8 mouse cellular contexts compared by ENCODE assay signal in the genomic region with DNA sequence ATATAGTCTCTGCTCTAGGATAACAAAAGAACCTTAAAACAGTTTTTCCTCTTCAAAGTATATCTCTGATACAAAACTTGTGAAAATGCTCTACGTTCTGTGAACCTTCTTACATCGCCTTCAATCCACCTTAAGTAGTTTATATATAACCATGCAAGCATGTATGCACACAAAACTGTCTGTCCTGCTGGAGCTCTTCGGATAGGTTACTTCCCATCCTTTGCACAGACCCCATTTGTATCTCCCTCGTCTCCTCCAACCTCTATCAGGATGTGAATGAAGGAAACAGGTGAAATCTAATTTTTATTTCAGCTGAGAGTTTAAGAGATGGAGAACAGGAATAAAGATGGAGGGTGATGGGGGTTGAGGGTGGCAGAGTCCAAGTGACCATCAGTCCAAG. TPM values are rescaled to one million over a fixed set of nuclear protein-coding genes. Genes with fewer than 3 reads are reported as not detected.
DNase-seq lines count a peak whose midpoint lies in the region; ATAC-seq lines count a peak whose summit lies in the region.

No protein-coding gene starts in this region.

- 46% methylated on average over 4 of the region's 4 CpGs for WGBS in kidney, embryonic 14.5 days
- 47% methylated on average over 4 of the region's 4 CpGs for WGBS in embryonic facial prominence, embryonic 10.5 days
- WGBS in hindbrain, embryonic 16.5 days: 52% methylated on average over 4 of the region's 4 CpGs
- 50% methylated on average over 4 of the region's 4 CpGs for WGBS in midbrain, embryonic 13.5 days

- H3K4me3 ChIP-seq in kidney, embryonic 14.5 days (ENCODE audit: low read length): peak overlapping the region; percentile 63
- H3K4me3 ChIP-seq in embryonic facial prominence, embryonic 10.5 days: peak overlapping the region; percentile 87
- H3K4me3 ChIP-seq in hindbrain, embryonic 16.5 days (ENCODE audit: low read length): peak overlapping the region; percentile 61
- H3K4me3 ChIP-seq in midbrain, embryonic 13.5 days (replicated peaks): peak overlapping the region; percentile 60

- ATAC-seq in kidney, embryonic 14.5 days (ENCODE audit: low FRiP score, low TSS enrichment): peak; percentile 48; the same call in 1 of the 2 replicates
- peak; percentile 52 for ATAC-seq in hindbrain, embryonic 16.5 days
- ATAC-seq in midbrain, embryonic 13.5 days: peak; percentile 49

- peak overlapping the region; percentile 76 for H3K4me2 ChIP-seq in kidney, embryonic 14.5 days (replicated peaks; ENCODE audit: low read depth, low read length)
- peak overlapping the region; percentile 70 for H3K4me2 ChIP-seq in hindbrain, embryonic 16.5 days (ENCODE audit: low read length)
- H3K4me2 ChIP-seq in midbrain, embryonic 13.5 days (replicated peaks): peak overlapping the region; percentile 73

- peak overlapping the region; percentile 92; the same call in 1 of the 2 replicates for H3K9ac ChIP-seq in kidney, embryonic 14.5 days (ENCODE audit: low read depth, low read length)
- H3K9ac ChIP-seq in hindbrain, embryonic 16.5 days (ENCODE audit: low read depth, low read length): peak overlapping the region; percentile 93
- H3K9ac ChIP-seq in midbrain, embryonic 13.5 days (replicated peaks): peak overlapping the region; percentile 28; the same call in 1 of the 2 replicates

- no peak overlapping the region for H3K27ac ChIP-seq in kidney, embryonic 14.5 days (ENCODE audit: low read depth, low read length)
- peak overlapping the region; percentile 99 for H3K27ac ChIP-seq in embryonic facial prominence, embryonic 10.5 days (replicated peaks)
- no peak overlapping the region; the same call in 1 of the 2 replicates for H3K27ac ChIP-seq in hindbrain, embryonic 16.5 days (ENCODE audit: low read depth, low read length)
- H3K27ac ChIP-seq in midbrain, embryonic 13.5 days: no peak overlapping the region

- no peaks in the 10 kb centered on the region for H3K27me3 ChIP-seq in kidney, embryonic 14.5 days (ENCODE audit: control insufficient read depth, insufficient read depth, low read length)
- no peaks in the 10 kb centered on the region for H3K27me3 ChIP-seq in embryonic facial prominence, embryonic 10.5 days (replicated peaks; ENCODE audit: low read depth, poor library complexity, severe bottlenecking)
- H3K27me3 ChIP-seq in hindbrain, embryonic 16.5 days (replicated peaks; ENCODE audit: control insufficient read depth, insufficient read depth, low read length): no peaks in the 10 kb centered on the region
- H3K27me3 ChIP-seq in midbrain, embryonic 13.5 days: no peaks in the 10 kb centered on the region

- peaks cover 10% of the 10 kb centered on the region; the same call in 1 of the 2 replicates for H3K4me1 ChIP-seq in kidney, embryonic 14.5 days (ENCODE audit: control insufficient read depth, insufficient read depth, low read length)
- peaks cover 11% of the 10 kb centered on the region; the same call in 1 of the 2 replicates for H3K4me1 ChIP-seq in embryonic facial prominence, embryonic 10.5 days
- H3K4me1 ChIP-seq in hindbrain, embryonic 16.5 days (ENCODE audit: control insufficient read depth, insufficient read depth, low read depth, low read length): peaks cover 9% of the 10 kb centered on the region
- H3K4me1 ChIP-seq in midbrain, embryonic 13.5 days (replicated peaks): peaks cover 20% of the 10 kb centered on the region

- H3K9me3 ChIP-seq in kidney, embryonic 14.5 days (ENCODE audit: control insufficient read depth, low read length): no peaks in the 10 kb centered on the region
- H3K9me3 ChIP-seq in embryonic facial prominence, embryonic 10.5 days: no peaks in the 10 kb centered on the region
- H3K9me3 ChIP-seq in hindbrain, embryonic 16.5 days (ENCODE audit: control insufficient read depth, low read length): no peaks in the 10 kb centered on the region
- no peaks in the 10 kb centered on the region for H3K9me3 ChIP-seq in midbrain, embryonic 13.5 days

- peaks cover 7% of the 10 kb centered on the region; the same call in 1 of the 2 replicates for H3K36me3 ChIP-seq in kidney, embryonic 14.5 days (ENCODE audit: control insufficient read depth, insufficient read depth, low read length)
- peaks cover 18% of the 10 kb centered on the region for H3K36me3 ChIP-seq in embryonic facial prominence, embryonic 10.5 days (replicated peaks)
- 0 out of 2 replicates have a peak, but pooled peaks cover 4% of the 10 kb centered on the region for H3K36me3 ChIP-seq in hindbrain, embryonic 16.5 days (ENCODE audit: control insufficient read depth, insufficient read depth, low read length)
- peaks cover 8% of the 10 kb centered on the region for H3K36me3 ChIP-seq in midbrain, embryonic 13.5 days

- no peak for DNase-seq in kidney, postnatal 14 days
- no peak for DNase-seq in embryonic facial prominence, embryonic 10.5 days (ENCODE audit: low spot score)
- DNase-seq in T-cell, adult 2 months (ENCODE audit: low spot score): no peak
- no peak for DNase-seq in left cerebral cortex, postnatal 14 days (ENCODE audit: low spot score in 2 of 2)
- DNase-seq in cerebellum, adult 9-11 months: no peak

- intact Hi-C loops in left cerebral cortex, postnatal 14 days (cut with DNase I): loop anchor here (10.0 kb wide), 1 partner anchor 136 kb away; no protein-coding TSS in a partner anchor

RNA-seq across cellular contexts. Expression of a gene that starts 0.4 kb away (rescaled TPM):
- 26.6 and 41.5 TPM in 2 replicates for polyA plus RNA-seq in kidney, embryonic 14.5 days (2014; fragmentation: Nextera tagmentation; extraction: Ambion mirVana)
- polyA plus RNA-seq in embryonic facial prominence, embryonic 10.5 days (2016; fragmentation: Nextera tagmentation; extraction: Ambion mirVana): 36.7 and 37.5 TPM in 2 replicates
- 17.8 and 20.0 TPM in 2 replicates for polyA plus RNA-seq in hindbrain, embryonic 16.5 days (2015; fragmentation: Nextera tagmentation; extraction: Ambion mirVana)
- polyA plus RNA-seq in midbrain, embryonic 13.5 days (2015; fragmentation: Nextera tagmentation; extraction: Ambion mirVana): 27.3 and 28.4 TPM in 2 replicates
- 10 to 100 TPM; 18.5 to 23.5 TPM for total RNA-seq in left cerebral cortex, postnatal 14 days (2021)

RNA-seq across cellular contexts. Expression of a gene that starts 46.5 kb away (rescaled TPM):
- polyA plus RNA-seq in kidney, embryonic 14.5 days (2014; fragmentation: Nextera tagmentation; extraction: Ambion mirVana): 5.0 and 9.2 TPM in 2 replicates
- polyA plus RNA-seq in embryonic facial prominence, embryonic 10.5 days (2016; fragmentation: Nextera tagmentation; extraction: Ambion mirVana): not detected in 2 replicates
- polyA plus RNA-seq in hindbrain, embryonic 16.5 days (2015; fragmentation: Nextera tagmentation; extraction: Ambion mirVana): not detected in 2 replicates
- polyA plus RNA-seq in midbrain, embryonic 13.5 days (2015; fragmentation: Nextera tagmentation; extraction: Ambion mirVana): not detected in 2 replicates
- total RNA-seq in left cerebral cortex, postnatal 14 days (2021): not detected

Comparison
In these comparisons a context has a peak if more than half of its experiments do, and no peak if none do; other contexts are left out.
1. H3K9ac ChIP-seq: peak in every context shown above with its lines; median percentile 93 in hindbrain, embryonic 16.5 days; 92 in kidney, embryonic 14.5 days; 28 in midbrain, embryonic 13.5 days.